Mouse (Mus musculus): ENCODE data around the gene Pcnx3.

The Pcnx3 gene

GRCm38 (mm10) chr19:5641021-5641420, 47.7 kb downstream of the Pcnx3 start:
- no peak for DNase-seq (ENCODE audit: extremely low read depth, low read depth)

- no peak for DNase-seq (ENCODE audit: extremely low read depth, low read depth)
Observed at GRCm38 (mm10) chr19:5640339-5640738, 48.4 kb downstream of the Pcnx3 start.

- no peak for DNase-seq (ENCODE audit: extremely low read depth, low read depth)
Observed at GRCm38 (mm10) chr19:5638416-5639005, 50.2 kb downstream of the Pcnx3 start.

GRCm38 (mm10) chr19:5637069-5638047, 51.4 kb downstream of the Pcnx3 start, which contains the start of gene Rela:
Gene Rela (plus strand): TSS chr19:5637483.
- DNase-seq (ENCODE audit: extremely low read depth, low read depth) = peak; percentile 62

GRCm38 (mm10) chr19:5636571-5637041, 52.1 kb downstream of the Pcnx3 start:
- peak; percentile 26 for DNase-seq (ENCODE audit: extremely low read depth, low read depth)

- DNase-seq (ENCODE audit: extremely low read depth, low read depth) = no peak
Observed at GRCm38 (mm10) chr19:5636036-5636570, 52.6 kb downstream of the Pcnx3 start.

- DNase-seq (ENCODE audit: extremely low read depth, low read depth) = no peak
Observed at GRCm38 (mm10) chr19:5632120-5632519, 56.6 kb downstream of the Pcnx3 start.

- DNase-seq (ENCODE audit: extremely low read depth, low read depth) = no peak
Observed at GRCm38 (mm10) chr19:5629907-5630306, 58.8 kb downstream of the Pcnx3 start.

GRCm38 (mm10) chr19:5625311-5625710, 63.4 kb downstream of the Pcnx3 start:
- no peak for DNase-seq (ENCODE audit: extremely low read depth, low read depth)

- DNase-seq (ENCODE audit: extremely low read depth, low read depth) = no peak
Observed at GRCm38 (mm10) chr19:5621884-5622283, 66.8 kb downstream of the Pcnx3 start.

GRCm38 (mm10) chr19:5620007-5620406, 68.7 kb downstream of the Pcnx3 start:
- DNase-seq (ENCODE audit: extremely low read depth, low read depth) = no peak

- DNase-seq (ENCODE audit: extremely low read depth, low read depth) = no peak
Observed at GRCm38 (mm10) chr19:5614953-5615352, 73.8 kb downstream of the Pcnx3 start.

All from MEL-GATA-1-ER (cell line).